Mouse (Mus musculus): ENCODE measurements around the gene Cipc. TPM values are rescaled to one million over a fixed set of nuclear protein-coding genes. Genes with fewer than 3 reads are reported as not detected.

Gene Cipc
- polyA plus RNA-seq, 1 experiment from 2014 or later, result 3.2 TPM

- H3K4me2 ChIP-seq (replicated peaks; ENCODE audit: low read depth), result peak overlapping the region; percentile 41; the same call in 1 of the 2 replicates
Observed at GRCm38 (mm10) chr12:86990755-86991110, 43.9 kb downstream of the Cipc start.

GRCm38 (mm10) chr12:86994166-86994565 is 47.3 kb downstream of the Cipc start:
- Histone ChIP-seq H3K9ac (ENCODE audit: low read depth, low read length) (no peak overlapping the region), H3K4me3 (ENCODE audit: low read depth, low read length) (no peak overlapping the region), H3K27me3 (replicated peaks; ENCODE audit: control insufficient read depth, insufficient read depth, low read length) (peaks cover 21% of the 10 kb centered on the region), H3K9me3 (ENCODE audit: control insufficient read depth) (no peaks in the 10 kb centered on the region), H3K4me1 (replicated peaks; ENCODE audit: control insufficient read depth, insufficient read depth, low read length) (no peaks in the 10 kb centered on the region), H3K36me3 (ENCODE audit: control insufficient read depth, insufficient read depth) (no peaks in the 10 kb centered on the region), H3K4me2 (replicated peaks; ENCODE audit: low read depth) (no peak overlapping the region), H3K27ac (ENCODE audit: low read depth, low read length) (no peak overlapping the region)
- no peak for ATAC-seq
- WGBS, result 37% methylated on average over 4 of the region's 4 CpGs
- no peak for TF ChIP-seq CTCF (IDR thresholded peaks at IDR 0.05; ENCODE audit: low read depth)

More at GRCm38 (mm10) chr12:86990755-86991110, 43.9 kb downstream of the Cipc start:
- Histone ChIP-seq H3K9ac (ENCODE audit: low read depth, low read length) (no peak overlapping the region), H3K36me3 (ENCODE audit: control insufficient read depth, insufficient read depth) (no peaks in the 10 kb centered on the region), H3K4me3 (ENCODE audit: low read depth, low read length) (no peak overlapping the region), H3K4me1 (replicated peaks; ENCODE audit: control insufficient read depth, insufficient read depth, low read length) (no peaks in the 10 kb centered on the region), H3K27me3 (replicated peaks; ENCODE audit: control insufficient read depth, insufficient read depth, low read length) (peaks cover 42% of the 10 kb centered on the region), H3K9me3 (ENCODE audit: control insufficient read depth) (no peaks in the 10 kb centered on the region), H3K27ac (ENCODE audit: low read depth, low read length) (no peak overlapping the region)
- 49% methylated on average over 2 of the region's 2 CpGs for WGBS
- no peak for TF ChIP-seq CTCF (IDR thresholded peaks at IDR 0.05; ENCODE audit: low read depth)
- ATAC-seq, result no peak

- no peak overlapping the region for H3K27ac ChIP-seq (ENCODE audit: low read depth, low read length)
- H3K9me3 ChIP-seq (ENCODE audit: control insufficient read depth), result no peaks in the 10 kb centered on the region
- H3K36me3 ChIP-seq (ENCODE audit: control insufficient read depth, insufficient read depth), result no peaks in the 10 kb centered on the region
- H3K27me3 ChIP-seq (replicated peaks; ENCODE audit: control insufficient read depth, insufficient read depth, low read length), result peaks cover 15% of the 10 kb centered on the region
- WGBS, result 64% methylated on average over 3 of the region's 3 CpGs
- H3K4me1 ChIP-seq (replicated peaks; ENCODE audit: control insufficient read depth, insufficient read depth, low read length), result no peaks in the 10 kb centered on the region
- no peak for ATAC-seq
- H3K4me2 ChIP-seq (replicated peaks; ENCODE audit: low read depth), result no peak overlapping the region
- H3K9ac ChIP-seq (ENCODE audit: low read depth, low read length), result no peak overlapping the region
- TF ChIP-seq CTCF (IDR thresholded peaks at IDR 0.05; ENCODE audit: low read depth), result no peak
- H3K4me3 ChIP-seq (ENCODE audit: low read depth, low read length), result no peak overlapping the region
Observed at GRCm38 (mm10) chr12:86994776-86995175, 47.9 kb downstream of the Cipc start.

- no peak overlapping the region for H3K4me3 ChIP-seq (ENCODE audit: low read depth, low read length)
- H3K27ac ChIP-seq (ENCODE audit: low read depth, low read length), result no peak overlapping the region
- TF ChIP-seq CTCF (IDR thresholded peaks at IDR 0.05; ENCODE audit: low read depth), result no peak
- no peak overlapping the region for H3K9ac ChIP-seq (ENCODE audit: low read depth, low read length)
- WGBS, result 69% methylated on average over 6 of the region's 6 CpGs
- H3K4me1 ChIP-seq (replicated peaks; ENCODE audit: control insufficient read depth, insufficient read depth, low read length), result no peaks in the 10 kb centered on the region
- 0 out of 2 replicates have a peak, but pooled peaks cover 4% of the 10 kb centered on the region for H3K27me3 ChIP-seq (replicated peaks; ENCODE audit: control insufficient read depth, insufficient read depth, low read length)
- no peaks in the 10 kb centered on the region for H3K9me3 ChIP-seq (ENCODE audit: control insufficient read depth)
- H3K4me2 ChIP-seq (replicated peaks; ENCODE audit: low read depth), result no peak overlapping the region
- H3K36me3 ChIP-seq (ENCODE audit: control insufficient read depth, insufficient read depth), result no peaks in the 10 kb centered on the region
- no peak for ATAC-seq
Observed at GRCm38 (mm10) chr12:86995931-86996330, 49.1 kb downstream of the Cipc start.

GRCm38 (mm10) chr12:86998699-86999098 is 51.9 kb downstream of the Cipc start:
- no peak overlapping the region for H3K9ac ChIP-seq (ENCODE audit: low read depth, low read length)
- H3K27me3 ChIP-seq (replicated peaks; ENCODE audit: control insufficient read depth, insufficient read depth, low read length), result no peaks in the 10 kb centered on the region
- H3K4me1 ChIP-seq (replicated peaks; ENCODE audit: control insufficient read depth, insufficient read depth, low read length), result no peaks in the 10 kb centered on the region
- H3K9me3 ChIP-seq (ENCODE audit: control insufficient read depth), result no peaks in the 10 kb centered on the region
- no peak for ATAC-seq
- H3K4me3 ChIP-seq (ENCODE audit: low read depth, low read length), result no peak overlapping the region
- no peaks in the 10 kb centered on the region for H3K36me3 ChIP-seq (ENCODE audit: control insufficient read depth, insufficient read depth)
- H3K4me2 ChIP-seq (replicated peaks; ENCODE audit: low read depth), result no peak overlapping the region
- WGBS, result 77% methylated on average over 4 of the region's 4 CpGs
- TF ChIP-seq CTCF (IDR thresholded peaks at IDR 0.05; ENCODE audit: low read depth), result peak; percentile 41
- no peak overlapping the region for H3K27ac ChIP-seq (ENCODE audit: low read depth, low read length)

GRCm38 (mm10) chr12:86999283-86999820 is 52.5 kb downstream of the Cipc start:
- Histone ChIP-seq H3K27me3 (replicated peaks; ENCODE audit: control insufficient read depth, insufficient read depth, low read length) (no peaks in the 10 kb centered on the region), H3K4me2 (replicated peaks; ENCODE audit: low read depth) (no peak overlapping the region), H3K27ac (ENCODE audit: low read depth, low read length) (no peak overlapping the region), H3K4me3 (ENCODE audit: low read depth, low read length) (no peak overlapping the region), H3K4me1 (replicated peaks; ENCODE audit: control insufficient read depth, insufficient read depth, low read length) (no peaks in the 10 kb centered on the region), H3K36me3 (ENCODE audit: control insufficient read depth, insufficient read depth) (no peaks in the 10 kb centered on the region), H3K9me3 (ENCODE audit: control insufficient read depth) (no peaks in the 10 kb centered on the region), H3K9ac (ENCODE audit: low read depth, low read length) (no peak overlapping the region)
- no peak for ATAC-seq
- 57% methylated on average over 10 of the region's 10 CpGs for WGBS
- peak; percentile 17; the same call in 1 of the 2 replicates for TF ChIP-seq CTCF (IDR thresholded peaks at IDR 0.05; ENCODE audit: low read depth)

All from intestine, postnatal 0 days (tissue).